Mouse (Mus musculus) small intestine, adult 2 months (tissue): ENCODE results near the gene Acly. TPM values are rescaled to one million over a fixed set of nuclear protein-coding genes. Genes with fewer than 3 reads are reported as not detected.
A peak's percentile ranks its signal among the peaks of the same experiment; 100 is the strongest.

Experiments used
- H3K27ac ChIP-seq: fragments of 200-500 bp; 2 replicates; pipeline ENCODE4 v1.5.1; 2012; ENCODE audit warnings: low read depth, low read length, control low read depth, inconsistent platforms; ENCODE audit not compliant: insufficient read depth
- H3K27me3 ChIP-seq: fragments of 200-500 bp; 2 replicates; pipeline ENCODE4 v1.6.1; 2012; ENCODE audit warnings: mild to moderate bottlenecking, moderate library complexity, low read length, inconsistent platforms; ENCODE audit not compliant: control insufficient read depth, insufficient read depth
- H3K36me3 ChIP-seq: fragments of 200-500 bp; 2 replicates; pipeline ENCODE4 v1.6.1; 2012; ENCODE audit warnings: mild to moderate bottlenecking, low read length, control low read depth, inconsistent platforms; ENCODE audit not compliant: control insufficient read depth, insufficient read depth
- H3K4me1 ChIP-seq: fragments of 200-500 bp; 2 replicates; pipeline ENCODE4 v1.6.1; 2012; ENCODE audit warnings: low read length, inconsistent platforms, mixed read lengths; ENCODE audit not compliant: control insufficient read depth, insufficient read depth, insufficient read length
- H3K4me3 ChIP-seq: fragments of 200-500 bp; 2 replicates; pipeline ENCODE4 v1.5.1; 2012; ENCODE audit warnings: low read depth, mild to moderate bottlenecking, control low read depth, inconsistent platforms, low read length, moderate library complexity
- CTCF ChIP-seq: fragments of 200-500 bp; IDR thresholded peaks from 2 replicates; pipeline ENCODE4 v1.5.1; 2012; ENCODE audit warnings: low read depth, mild to moderate bottlenecking, control low read depth, inconsistent platforms, low read length, moderate library complexity, mixed read lengths; ENCODE audit not compliant: insufficient replicate concordance, insufficient read length; ENCODE audit errors: extremely low read depth
- POLR2A ChIP-seq: fragments of 200-500 bp; IDR thresholded peaks from 2 replicates; pipeline ENCODE4 v1.6.1; 2012; ENCODE audit warnings: low read depth, mild to moderate bottlenecking, control low read depth, inconsistent platforms, low read length, moderate library complexity
- WGBS: fragments of 180-500 bp; shearing (Covaris S2); methylation state at CpG from one replicate; pipeline ENCODE4 v1.1.7; 2018; 5-methylcytosine and 5-hydroxymethylcytosine counted together
- polyA plus RNA-seq: library from polyadenylated mRNA; depleted of rRNA; stranded (reverse); fragments of >200 nt; gene quantifications from 2 replicates; pipeline ENCODE4 v1.2.3, GENCODE M21; 2012

The Acly gene
- polyA plus RNA-seq, 1 experiment: 21.7 TPM

- peak overlapping the region; percentile 53 for H3K27ac ChIP-seq
- H3K4me1 ChIP-seq: no peaks in the 10 kb centered on the region
- WGBS: 76% methylated on average over 6 of the region's 6 CpGs
- no peaks in the 10 kb centered on the region for H3K27me3 ChIP-seq
- H3K36me3 ChIP-seq: peaks cover 49% of the 10 kb centered on the region
- H3K4me3 ChIP-seq: no peak overlapping the region
- TF ChIP-seq CTCF (no peak), POLR2A (no peak)
These were observed 36.8 kb downstream of the Acly start for GRCm38 (mm10) chr11:100490951-100491350.

GRCm38 (mm10) chr11:100485801-100486538, 41.8 kb downstream of the Acly start:
- H3K36me3 ChIP-seq: peaks cover 52% of the 10 kb centered on the region
- H3K4me3 ChIP-seq: no peak overlapping the region
- H3K4me1 ChIP-seq: no peaks in the 10 kb centered on the region
- H3K27ac ChIP-seq: no peak overlapping the region
- TF ChIP-seq POLR2A (no peak), CTCF (peak; percentile 24; the same call in 1 of the 2 replicates)
- 83% methylated on average over 8 of the region's 8 CpGs for WGBS
- H3K27me3 ChIP-seq: no peaks in the 10 kb centered on the region

GRCm38 (mm10) chr11:100484461-100484860, 43.3 kb downstream of the Acly start:
- no peaks in the 10 kb centered on the region for H3K27me3 ChIP-seq
- H3K4me3 ChIP-seq: no peak overlapping the region
- 87% methylated on average over 3 of the region's 3 CpGs for WGBS
- H3K36me3 ChIP-seq: peaks cover 67% of the 10 kb centered on the region
- no peak overlapping the region for H3K27ac ChIP-seq
- TF ChIP-seq CTCF: no peak
- TF ChIP-seq POLR2A: no peak
- no peaks in the 10 kb centered on the region for H3K4me1 ChIP-seq

DNA sequence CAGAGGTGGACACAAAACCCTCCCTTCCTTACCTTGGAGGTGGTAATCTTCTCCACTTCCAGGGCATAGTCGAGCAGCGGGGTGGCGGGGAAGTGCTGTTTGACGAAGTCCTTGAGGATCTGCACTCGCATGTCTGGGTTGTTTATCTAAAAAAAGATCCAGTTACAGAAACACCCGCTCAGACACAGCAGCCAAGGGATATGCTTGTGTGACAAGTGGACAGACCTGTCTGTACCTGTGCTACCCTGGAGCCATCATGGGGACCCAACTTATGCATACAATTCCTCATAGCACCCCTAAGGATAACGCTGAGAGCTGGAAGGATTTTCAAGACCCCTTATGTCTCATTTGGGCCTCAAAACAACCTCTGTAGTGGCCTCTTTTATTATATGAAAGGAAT, 48.6 kb downstream of the Acly start:
- 84% methylated on average over 7 of the region's 7 CpGs for WGBS
- H3K36me3 ChIP-seq: peaks cover 62% of the 10 kb centered on the region
- H3K4me3 ChIP-seq: no peak overlapping the region

GRCm38 (mm10) chr11:100476281-100476680, 51.5 kb downstream of the Acly start:
- Histone ChIP-seq H3K27ac (no peak overlapping the region), H3K4me1 (peaks cover 1% of the 10 kb centered on the region; the same call in 1 of the 2 replicates), H3K27me3 (no peaks in the 10 kb centered on the region), H3K4me3 (no peak overlapping the region), H3K36me3 (peaks cover 39% of the 10 kb centered on the region)
- WGBS: 85% methylated on average over 5 of the region's 5 CpGs
- no peak for TF ChIP-seq CTCF
- TF ChIP-seq POLR2A: no peak

More for the DNA sequence above, 48.6 kb downstream of the Acly start:
- H3K27me3 ChIP-seq: no peaks in the 10 kb centered on the region
- H3K4me1 ChIP-seq: no peaks in the 10 kb centered on the region
- no peak overlapping the region for H3K27ac ChIP-seq
- TF ChIP-seq POLR2A (no peak), CTCF (no peak)

- TF ChIP-seq POLR2A: no peak
- TF ChIP-seq CTCF: no peak
- no peak overlapping the region for H3K27ac ChIP-seq
- WGBS: 38% methylated on average over 5 of the region's 5 CpGs
- H3K36me3 ChIP-seq: peaks cover 9% of the 10 kb centered on the region
- no peaks in the 10 kb centered on the region for H3K27me3 ChIP-seq
- no peak overlapping the region for H3K4me3 ChIP-seq
- peaks cover 3% of the 10 kb centered on the region; the same call in 1 of the 2 replicates for H3K4me1 ChIP-seq
These were observed 54.9 kb downstream of the Acly start for GRCm38 (mm10) chr11:100472935-100473295.

GRCm38 (mm10) chr11:100472197-100472934, 55.4 kb downstream of the Acly start, which contains the start of gene Klhl11:
Klhl11 (minus strand) TSS chr11:100472741.
- TF ChIP-seq POLR2A: peak; percentile 98
- peak; percentile 80 for TF ChIP-seq CTCF
- Histone ChIP-seq H3K36me3 (peaks cover 6% of the 10 kb centered on the region), H3K4me3 (peak within 1 kb of the TSS; percentile 91), H3K27ac (0 out of 2 replicates have a peak within 1 kb of the TSS, but pooled peaks have one; percentile 15), H3K27me3 (no peaks in the 10 kb centered on the region), H3K4me1 (peaks cover 3% of the 10 kb centered on the region; the same call in 1 of the 2 replicates)
- WGBS: under 1% methylated on average over 83 of the region's 83 CpGs
